Mouse (Mus musculus): ENCODE measurements around the gene Spint2. TPM values are rescaled to one million over a fixed set of nuclear protein-coding genes. Genes with fewer than 3 reads are reported as not detected.
A peak's percentile ranks its signal among the peaks of the same experiment; 100 is the strongest.

Gene Spint2
- polyA plus RNA-seq, 1 experiment from 2014 or later: 626 TPM

DNA sequence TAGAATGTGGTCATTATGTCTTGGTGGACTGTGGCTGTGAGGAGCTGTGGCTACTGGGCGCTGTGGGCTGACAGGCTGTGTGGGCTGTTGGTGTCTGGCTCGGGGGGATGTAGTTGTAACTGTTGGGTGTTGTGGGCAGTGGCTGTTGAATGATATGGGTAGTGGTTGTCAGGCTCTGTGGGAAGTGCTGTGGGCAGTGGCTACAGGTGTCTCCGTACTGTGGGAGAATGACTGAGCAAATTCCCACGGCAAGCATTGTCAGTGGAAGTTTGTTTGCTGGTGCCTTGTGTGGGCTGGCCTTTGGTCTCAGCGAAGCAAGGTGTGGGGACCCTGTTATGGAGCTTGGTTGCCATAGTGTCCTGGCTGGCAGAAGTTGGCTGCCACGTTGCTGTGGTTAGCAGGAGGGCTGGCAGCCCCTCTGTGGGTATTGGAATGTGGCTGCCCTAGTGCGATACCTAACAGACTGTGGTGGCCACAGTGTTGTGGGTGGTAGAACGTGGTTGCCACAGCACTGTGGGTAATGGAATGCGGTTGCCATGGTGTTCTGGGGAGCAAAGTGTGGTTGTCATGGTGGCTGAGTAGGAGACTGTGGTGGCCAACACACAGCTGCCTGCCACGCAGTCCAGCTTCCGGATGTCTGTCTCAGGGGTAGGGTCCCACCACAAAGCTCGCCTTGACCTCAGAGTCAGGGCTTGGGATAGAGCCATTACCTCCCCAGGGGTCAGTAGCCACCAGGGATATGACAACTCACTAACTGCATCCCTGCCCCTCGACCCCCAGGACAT, 33.3 kb upstream of the Spint2 start:
- Histone ChIP-seq H3K27me3 (replicated peaks; ENCODE audit: control insufficient read depth, insufficient read depth, low read length) (no peaks in the 10 kb centered on the region), H3K4me1 (ENCODE audit: control insufficient read depth, insufficient read depth, low read length) (peaks cover 43% of the 10 kb centered on the region), H3K27ac (ENCODE audit: low read length) (no peak overlapping the region), H3K36me3 (ENCODE audit: control insufficient read depth, insufficient read depth, low read length) (no peaks in the 10 kb centered on the region), H3K9ac (ENCODE audit: low read depth, low read length) (0 out of 2 replicates have a peak overlapping the region, but pooled peaks have one; percentile 41), H3K9me3 (ENCODE audit: control insufficient read depth, low read length) (no peaks in the 10 kb centered on the region), H3K4me3 (ENCODE audit: low read length) (no peak overlapping the region), H3K4me2 (ENCODE audit: low read depth, low read length) (no peak overlapping the region)
- WGBS: 70% methylated on average over 13 of the region's 13 CpGs
- ATAC-seq: no peak

- WGBS: 55% methylated on average over 9 of the region's 9 CpGs
- Histone ChIP-seq H3K4me3 (ENCODE audit: low read length) (no peak overlapping the region), H3K36me3 (ENCODE audit: control insufficient read depth, insufficient read depth, low read length) (no peaks in the 10 kb centered on the region), H3K4me2 (ENCODE audit: low read depth, low read length) (no peak overlapping the region), H3K9ac (ENCODE audit: low read depth, low read length) (no peak overlapping the region), H3K27me3 (replicated peaks; ENCODE audit: control insufficient read depth, insufficient read depth, low read length) (no peaks in the 10 kb centered on the region), H3K4me1 (ENCODE audit: control insufficient read depth, insufficient read depth, low read length) (peaks cover 40% of the 10 kb centered on the region), H3K27ac (ENCODE audit: low read length) (no peak overlapping the region), H3K9me3 (ENCODE audit: control insufficient read depth, low read length) (no peaks in the 10 kb centered on the region)
- ATAC-seq: no peak
These were observed 32.0 kb upstream of the Spint2 start for GRCm38 (mm10) chr7:29313572-29314261.

- Histone ChIP-seq H3K27ac (ENCODE audit: low read length) (no peak overlapping the region), H3K9me3 (ENCODE audit: control insufficient read depth, low read length) (no peaks in the 10 kb centered on the region), H3K4me2 (ENCODE audit: low read depth, low read length) (no peak overlapping the region), H3K4me1 (ENCODE audit: control insufficient read depth, insufficient read depth, low read length) (peaks cover 37% of the 10 kb centered on the region), H3K36me3 (ENCODE audit: control insufficient read depth, insufficient read depth, low read length) (no peaks in the 10 kb centered on the region), H3K9ac (ENCODE audit: low read depth, low read length) (no peak overlapping the region), H3K27me3 (replicated peaks; ENCODE audit: control insufficient read depth, insufficient read depth, low read length) (no peaks in the 10 kb centered on the region), H3K4me3 (ENCODE audit: low read length) (no peak overlapping the region)
- ATAC-seq: no peak
- WGBS: 30% methylated on average over 9 of the region's 9 CpGs
These were observed 31.3 kb upstream of the Spint2 start for GRCm38 (mm10) chr7:29313051-29313450.

DNA sequence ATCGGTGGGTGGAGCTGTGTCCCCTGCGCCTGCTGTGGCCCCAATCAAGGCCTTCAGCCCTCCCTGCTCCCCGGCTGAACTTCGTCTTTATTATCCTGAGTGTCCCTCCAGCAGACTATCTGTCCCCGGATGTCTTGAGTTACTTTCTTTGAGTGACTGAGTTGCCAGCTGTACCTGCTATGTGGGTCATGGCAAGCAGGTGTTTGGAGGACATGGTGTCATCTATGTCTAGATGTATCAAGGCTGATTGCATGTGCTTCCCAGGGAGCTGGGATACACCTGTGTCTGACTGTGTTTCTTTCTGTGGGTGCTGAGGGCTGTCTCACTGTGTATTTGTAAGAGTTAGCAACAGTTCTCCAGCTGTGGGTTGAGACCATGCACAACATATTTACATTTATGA, 28.0 kb upstream of the Spint2 start:
- ATAC-seq: no peak
- H3K4me3 ChIP-seq (ENCODE audit: low read length): peak overlapping the region; percentile 53
- peak overlapping the region; percentile 70 for H3K9ac ChIP-seq (ENCODE audit: low read depth, low read length)
- peak overlapping the region; percentile 89 for H3K4me2 ChIP-seq (ENCODE audit: low read depth, low read length)
- no peaks in the 10 kb centered on the region for H3K9me3 ChIP-seq (ENCODE audit: control insufficient read depth, low read length)
- peaks cover 14% of the 10 kb centered on the region for H3K27me3 ChIP-seq (replicated peaks; ENCODE audit: control insufficient read depth, insufficient read depth, low read length)
- peaks cover 29% of the 10 kb centered on the region for H3K4me1 ChIP-seq (ENCODE audit: control insufficient read depth, insufficient read depth, low read length)
- 10% methylated on average over 5 of the region's 5 CpGs for WGBS
- H3K27ac ChIP-seq (ENCODE audit: low read length): no peak overlapping the region
- no peaks in the 10 kb centered on the region for H3K36me3 ChIP-seq (ENCODE audit: control insufficient read depth, insufficient read depth, low read length)

GRCm38 (mm10) chr7:29309221-29309721, 27.6 kb upstream of the Spint2 start:
- Histone ChIP-seq H3K4me1 (ENCODE audit: control insufficient read depth, insufficient read depth, low read length) (peaks cover 34% of the 10 kb centered on the region), H3K9ac (ENCODE audit: low read depth, low read length) (peak overlapping the region; percentile 70), H3K4me3 (ENCODE audit: low read length) (peak overlapping the region; percentile 53), H3K27ac (ENCODE audit: low read length) (peak overlapping the region; percentile 35), H3K27me3 (replicated peaks; ENCODE audit: control insufficient read depth, insufficient read depth, low read length) (peaks cover 19% of the 10 kb centered on the region), H3K36me3 (ENCODE audit: control insufficient read depth, insufficient read depth, low read length) (no peaks in the 10 kb centered on the region), H3K4me2 (ENCODE audit: low read depth, low read length) (peak overlapping the region; percentile 89), H3K9me3 (ENCODE audit: control insufficient read depth, low read length) (no peaks in the 10 kb centered on the region)
- ATAC-seq: peak; percentile 20
- WGBS: under 1% methylated on average over 36 of the region's 36 CpGs

DNA sequence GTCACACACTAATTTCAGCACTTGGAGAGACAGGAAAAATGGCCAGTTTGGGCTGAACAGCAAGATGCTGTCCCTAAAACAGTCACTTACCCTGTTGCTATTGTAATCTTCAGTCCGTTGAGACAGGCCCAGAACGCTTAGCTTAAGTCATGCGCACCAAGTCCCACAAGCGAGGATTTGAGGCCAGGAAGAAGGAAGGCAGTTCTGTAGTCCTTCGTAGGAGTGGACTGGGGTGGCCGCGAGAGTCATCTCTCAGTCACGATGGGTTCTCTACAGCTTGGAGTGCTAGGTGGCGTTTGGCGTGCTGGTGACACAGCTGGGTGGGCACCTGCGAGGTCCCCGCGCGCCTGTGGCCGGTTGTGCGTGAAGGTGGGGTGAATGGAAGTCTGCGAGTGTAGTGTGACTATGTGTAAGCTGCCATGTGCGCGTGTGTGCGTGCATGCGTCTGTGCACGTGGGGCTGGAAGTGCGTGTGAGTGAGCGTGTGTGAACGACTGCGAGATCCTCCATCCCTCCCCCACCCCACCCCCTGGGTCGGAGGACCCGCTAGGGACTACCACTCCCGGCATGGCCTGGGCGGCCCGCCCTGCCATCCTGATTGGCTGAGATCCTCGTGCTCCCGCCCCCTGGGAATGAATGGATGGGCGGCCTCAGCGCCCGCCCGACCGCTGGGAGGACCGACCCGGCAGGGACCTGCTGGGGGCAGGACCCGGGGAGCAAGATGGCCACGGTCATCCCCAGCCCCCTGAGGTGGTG, 25.8 kb upstream of the Spint2 start:
- Histone ChIP-seq H3K4me1 (ENCODE audit: control insufficient read depth, insufficient read depth, low read length) (peaks cover 38% of the 10 kb centered on the region), H3K9me3 (ENCODE audit: control insufficient read depth, low read length) (no peaks in the 10 kb centered on the region), H3K36me3 (ENCODE audit: control insufficient read depth, insufficient read depth, low read length) (no peaks in the 10 kb centered on the region), H3K9ac (ENCODE audit: low read depth, low read length) (peak overlapping the region; percentile 69), H3K4me2 (ENCODE audit: low read depth, low read length) (peak overlapping the region; percentile 96), H3K4me3 (ENCODE audit: low read length) (peak overlapping the region; percentile 73), H3K27me3 (replicated peaks; ENCODE audit: control insufficient read depth, insufficient read depth, low read length) (peaks cover 25% of the 10 kb centered on the region), H3K27ac (ENCODE audit: low read length) (no peak overlapping the region)
- 3% methylated on average over 42 of the region's 42 CpGs for WGBS
- peak; percentile 82 for ATAC-seq

DNA sequence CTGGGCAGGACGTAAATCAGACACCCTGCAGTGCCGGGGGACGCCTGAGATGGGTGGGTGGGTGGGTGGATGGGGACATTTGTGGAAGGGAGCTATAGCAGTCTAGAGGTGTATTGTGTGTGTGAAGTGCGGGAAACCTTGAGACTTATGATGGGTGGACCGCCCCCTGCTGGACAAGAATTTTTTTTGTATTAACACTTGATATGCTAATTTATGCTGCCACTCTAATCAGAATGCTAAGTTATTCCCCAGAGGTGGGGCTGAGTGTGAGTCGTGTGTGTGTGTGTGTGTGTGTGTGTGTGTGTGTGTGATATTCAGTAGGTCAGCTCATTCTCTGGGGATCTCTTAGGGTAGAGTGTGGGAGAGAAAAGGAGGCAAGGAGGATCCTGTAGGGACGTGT, 24.9 kb upstream of the Spint2 start:
- WGBS: 35% methylated on average over 7 of the region's 7 CpGs
- Histone ChIP-seq H3K9me3 (ENCODE audit: control insufficient read depth, low read length) (no peaks in the 10 kb centered on the region), H3K4me2 (ENCODE audit: low read depth, low read length) (no peak overlapping the region), H3K36me3 (ENCODE audit: control insufficient read depth, insufficient read depth, low read length) (no peaks in the 10 kb centered on the region), H3K9ac (ENCODE audit: low read depth, low read length) (no peak overlapping the region), H3K27ac (ENCODE audit: low read length) (no peak overlapping the region), H3K4me3 (ENCODE audit: low read length) (no peak overlapping the region), H3K27me3 (replicated peaks; ENCODE audit: control insufficient read depth, insufficient read depth, low read length) (peaks cover 25% of the 10 kb centered on the region), H3K4me1 (ENCODE audit: control insufficient read depth, insufficient read depth, low read length) (peaks cover 38% of the 10 kb centered on the region)
- no peak for ATAC-seq

- Histone ChIP-seq H3K27me3 (replicated peaks; ENCODE audit: control insufficient read depth, insufficient read depth, low read length) (peaks cover 25% of the 10 kb centered on the region), H3K27ac (ENCODE audit: low read length) (no peak overlapping the region), H3K4me2 (ENCODE audit: low read depth, low read length) (no peak overlapping the region), H3K4me1 (ENCODE audit: control insufficient read depth, insufficient read depth, low read length) (peaks cover 36% of the 10 kb centered on the region), H3K9me3 (ENCODE audit: control insufficient read depth, low read length) (no peaks in the 10 kb centered on the region), H3K9ac (ENCODE audit: low read depth, low read length) (no peak overlapping the region), H3K4me3 (ENCODE audit: low read length) (no peak overlapping the region), H3K36me3 (ENCODE audit: control insufficient read depth, insufficient read depth, low read length) (no peaks in the 10 kb centered on the region)
- 63% methylated on average over 7 of the region's 7 CpGs for WGBS
- ATAC-seq: no peak
These were observed 24.4 kb upstream of the Spint2 start for GRCm38 (mm10) chr7:29306108-29306507.

All from intestine, embryonic 16.5 days (tissue).